Mouse (Mus musculus): Measurements from ENCODE around the gene Ngb. TPM values are rescaled to one million over a fixed set of nuclear protein-coding genes. Genes with fewer than 3 reads are reported as not detected.

Gene Ngb
- polyA plus RNA-seq, 1 experiment from 2014 or later, result not detected

DNA sequence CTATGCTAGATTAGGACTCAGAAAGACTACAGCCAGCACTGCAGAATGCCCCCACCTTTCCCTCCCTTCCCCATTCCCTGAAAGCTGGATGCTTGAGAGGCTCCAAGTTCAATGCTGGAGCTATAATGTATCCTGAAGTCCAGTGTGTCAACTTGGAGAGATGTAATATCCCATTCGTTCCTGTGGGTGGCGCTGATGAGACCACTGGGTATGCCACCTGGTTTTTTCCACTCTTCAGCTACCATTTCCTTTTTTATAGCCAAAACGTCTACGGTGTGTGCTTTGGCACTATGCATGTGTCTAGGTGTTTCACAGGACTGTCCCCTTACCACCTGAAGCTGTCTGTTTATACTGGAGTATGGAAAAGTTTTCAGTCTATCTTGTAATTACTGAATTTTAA, 14.0 kb downstream of the Ngb start:
- Histone ChIP-seq H3K9ac (ENCODE audit: low read depth, low read length) (no peak overlapping the region), H3K4me2 (no peak overlapping the region), H3K27me3 (replicated peaks; ENCODE audit: control insufficient read depth, insufficient read depth, low read length) (no peaks in the 10 kb centered on the region), H3K4me1 (replicated peaks; ENCODE audit: control insufficient read depth, insufficient read depth, low read length) (0 out of 2 replicates have a peak, but pooled peaks cover 2% of the 10 kb centered on the region), H3K4me3 (ENCODE audit: low read depth, low read length) (no peak overlapping the region), H3K27ac (ENCODE audit: low read depth, low read length) (no peak overlapping the region), H3K9me3 (ENCODE audit: control insufficient read depth, low read length) (no peaks in the 10 kb centered on the region), H3K36me3 (ENCODE audit: control insufficient read depth, insufficient read depth, low read length) (no peaks in the 10 kb centered on the region)
- no peak for DNase-seq (ENCODE audit: low spot score)
- no peak for ATAC-seq (replicated peaks; ENCODE audit: low FRiP score)
- WGBS, result 36% methylated on average over 4 of the region's 4 CpGs

GRCm38 (mm10) chr12:87087236-87087635, 15.1 kb downstream of the Ngb start:
- Histone ChIP-seq H3K36me3 (ENCODE audit: control insufficient read depth, insufficient read depth, low read length) (no peaks in the 10 kb centered on the region), H3K27me3 (replicated peaks; ENCODE audit: control insufficient read depth, insufficient read depth, low read length) (no peaks in the 10 kb centered on the region), H3K9me3 (ENCODE audit: control insufficient read depth, low read length) (no peaks in the 10 kb centered on the region), H3K4me2 (no peak overlapping the region), H3K4me1 (replicated peaks; ENCODE audit: control insufficient read depth, insufficient read depth, low read length) (0 out of 2 replicates have a peak, but pooled peaks cover 2% of the 10 kb centered on the region), H3K9ac (ENCODE audit: low read depth, low read length) (no peak overlapping the region), H3K27ac (ENCODE audit: low read depth, low read length) (no peak overlapping the region), H3K4me3 (ENCODE audit: low read depth, low read length) (no peak overlapping the region)
- WGBS, result 60% methylated on average over 7 of the region's 7 CpGs
- ATAC-seq (replicated peaks; ENCODE audit: low FRiP score) (no peak), DNase-seq (ENCODE audit: low spot score) (no peak)

DNA sequence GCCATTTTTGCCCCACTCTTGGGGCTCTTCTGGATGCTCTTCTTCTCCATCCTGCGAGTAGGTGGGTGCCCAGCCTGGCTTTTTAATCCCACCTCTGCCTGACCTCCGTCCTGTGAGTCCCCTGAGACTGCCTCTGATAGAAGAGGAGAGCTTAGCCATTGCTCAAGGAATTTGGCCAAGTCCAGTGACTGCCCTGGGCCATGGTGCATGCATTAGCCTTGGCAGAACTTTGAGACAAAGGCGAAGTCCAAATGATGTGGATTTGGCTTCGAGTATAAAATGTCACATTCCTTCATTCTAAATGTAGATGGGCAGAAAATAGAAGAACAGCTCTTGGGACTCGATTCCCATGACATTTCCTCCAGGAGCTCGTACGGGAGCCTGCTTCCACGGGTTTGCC, 19.5 kb downstream of the Ngb start:
- no peaks in the 10 kb centered on the region for H3K36me3 ChIP-seq (ENCODE audit: control insufficient read depth, insufficient read depth, low read length)
- no peak for ATAC-seq (replicated peaks; ENCODE audit: low FRiP score)
- no peak overlapping the region for H3K4me3 ChIP-seq (ENCODE audit: low read depth, low read length)
- H3K9me3 ChIP-seq (ENCODE audit: control insufficient read depth, low read length), result no peaks in the 10 kb centered on the region
- 74% methylated on average over 8 of the region's 8 CpGs for WGBS
- no peak overlapping the region for H3K9ac ChIP-seq (ENCODE audit: low read depth, low read length)
- H3K4me2 ChIP-seq, result no peak overlapping the region
- H3K4me1 ChIP-seq (replicated peaks; ENCODE audit: control insufficient read depth, insufficient read depth, low read length), result no peaks in the 10 kb centered on the region
- DNase-seq (ENCODE audit: low spot score), result no peak
- H3K27me3 ChIP-seq (replicated peaks; ENCODE audit: control insufficient read depth, insufficient read depth, low read length), result no peaks in the 10 kb centered on the region
- no peak overlapping the region for H3K27ac ChIP-seq (ENCODE audit: low read depth, low read length)

DNA sequence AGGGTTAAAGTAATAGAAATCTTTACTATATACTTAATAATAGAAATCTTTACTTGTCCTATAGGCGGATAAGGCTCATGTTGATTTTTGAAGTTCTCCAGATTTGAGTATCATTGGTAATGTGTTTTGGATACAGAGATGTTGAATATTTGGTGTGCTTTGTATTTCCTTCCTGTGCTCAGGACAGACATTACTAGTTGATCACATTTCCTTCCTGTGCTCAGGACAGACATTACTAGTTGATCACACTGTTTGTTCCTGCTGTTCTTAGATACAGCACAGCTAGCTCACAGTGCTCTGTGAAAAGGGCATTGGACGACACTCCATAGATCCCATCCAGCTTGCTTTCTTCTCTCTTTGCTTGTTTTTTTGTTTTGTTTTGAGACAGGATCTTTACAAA, 25.7 kb downstream of the Ngb start:
- no peak for DNase-seq (ENCODE audit: low spot score)
- H3K9ac ChIP-seq (ENCODE audit: low read depth, low read length), result no peak overlapping the region
- ATAC-seq (replicated peaks; ENCODE audit: low FRiP score), result no peak
- H3K36me3 ChIP-seq (ENCODE audit: control insufficient read depth, insufficient read depth, low read length), result no peaks in the 10 kb centered on the region
- H3K4me3 ChIP-seq (ENCODE audit: low read depth, low read length), result no peak overlapping the region
- 78% methylated on average over 2 of the region's 2 CpGs for WGBS
- no peak overlapping the region for H3K4me2 ChIP-seq
- H3K4me1 ChIP-seq (replicated peaks; ENCODE audit: control insufficient read depth, insufficient read depth, low read length), result no peaks in the 10 kb centered on the region
- H3K27me3 ChIP-seq (replicated peaks; ENCODE audit: control insufficient read depth, insufficient read depth, low read length), result no peaks in the 10 kb centered on the region
- H3K9me3 ChIP-seq (ENCODE audit: control insufficient read depth, low read length), result no peaks in the 10 kb centered on the region
- no peak overlapping the region for H3K27ac ChIP-seq (ENCODE audit: low read depth, low read length)

- WGBS, result 63% methylated on average over 5 of the region's 5 CpGs
- Histone ChIP-seq H3K4me2 (no peak overlapping the region), H3K9ac (ENCODE audit: low read depth, low read length) (no peak overlapping the region), H3K36me3 (ENCODE audit: control insufficient read depth, insufficient read depth, low read length) (no peaks in the 10 kb centered on the region), H3K4me3 (ENCODE audit: low read depth, low read length) (no peak overlapping the region), H3K9me3 (ENCODE audit: control insufficient read depth, low read length) (no peaks in the 10 kb centered on the region), H3K4me1 (replicated peaks; ENCODE audit: control insufficient read depth, insufficient read depth, low read length) (no peaks in the 10 kb centered on the region), H3K27me3 (replicated peaks; ENCODE audit: control insufficient read depth, insufficient read depth, low read length) (no peaks in the 10 kb centered on the region), H3K27ac (ENCODE audit: low read depth, low read length) (no peak overlapping the region)
- ATAC-seq (replicated peaks; ENCODE audit: low FRiP score), result no peak
- no peak for DNase-seq (ENCODE audit: low spot score)
Measured at GRCm38 (mm10) chr12:87070520-87070919, 31.8 kb downstream of the Ngb start.

DNA sequence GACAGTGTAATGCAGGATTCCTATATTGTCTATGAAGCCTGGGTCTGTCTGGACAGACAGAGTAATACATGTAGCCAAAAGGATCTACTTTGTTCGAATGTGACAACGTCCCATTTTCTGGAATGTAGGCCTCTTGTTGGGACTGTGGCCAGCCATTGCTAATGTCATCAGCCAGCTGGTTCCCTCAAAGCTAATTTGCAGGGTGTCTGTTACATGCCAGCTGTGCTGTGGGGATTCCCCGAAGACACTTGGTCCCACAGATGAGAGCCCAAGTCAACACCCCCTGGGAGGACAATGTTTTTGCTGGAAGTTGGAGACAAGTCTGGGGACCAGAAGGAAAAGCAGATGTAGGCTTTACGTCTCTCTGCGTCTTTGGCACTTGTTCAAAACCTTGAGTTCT, 35.9 kb downstream of the Ngb start:
- Histone ChIP-seq H3K36me3 (ENCODE audit: control insufficient read depth, insufficient read depth, low read length) (no peaks in the 10 kb centered on the region), H3K27me3 (replicated peaks; ENCODE audit: control insufficient read depth, insufficient read depth, low read length) (no peaks in the 10 kb centered on the region), H3K9me3 (ENCODE audit: control insufficient read depth, low read length) (no peaks in the 10 kb centered on the region), H3K4me1 (replicated peaks; ENCODE audit: control insufficient read depth, insufficient read depth, low read length) (no peaks in the 10 kb centered on the region), H3K4me2 (no peak overlapping the region), H3K4me3 (ENCODE audit: low read depth, low read length) (no peak overlapping the region), H3K27ac (ENCODE audit: low read depth, low read length) (no peak overlapping the region), H3K9ac (ENCODE audit: low read depth, low read length) (no peak overlapping the region)
- ATAC-seq (replicated peaks; ENCODE audit: low FRiP score), result no peak
- 83% methylated on average over 5 of the region's 5 CpGs for WGBS
- DNase-seq (ENCODE audit: low spot score), result no peak

DNA sequence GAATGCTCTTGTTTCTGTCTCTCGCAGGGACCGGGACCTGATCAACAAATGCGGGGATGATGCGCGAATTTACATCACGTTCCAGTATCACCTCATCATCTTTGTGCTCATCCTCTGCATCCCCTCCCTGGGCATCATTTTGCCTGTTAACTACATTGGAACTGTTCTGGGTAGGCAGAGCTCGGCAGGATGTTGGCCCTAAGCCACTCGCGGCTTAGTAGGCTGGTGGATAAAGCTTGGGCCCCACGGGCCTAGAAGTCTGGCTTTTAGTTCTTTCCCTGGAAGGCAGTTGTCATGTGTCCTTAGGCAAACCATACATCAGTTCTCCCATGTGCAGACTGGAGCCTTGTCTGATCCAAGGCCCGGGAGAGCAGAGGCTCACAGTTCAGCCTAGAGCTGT, 36.9 kb downstream of the Ngb start:
- no peak overlapping the region for H3K4me2 ChIP-seq
- no peak overlapping the region for H3K27ac ChIP-seq (ENCODE audit: low read depth, low read length)
- no peaks in the 10 kb centered on the region for H3K4me1 ChIP-seq (replicated peaks; ENCODE audit: control insufficient read depth, insufficient read depth, low read length)
- H3K27me3 ChIP-seq (replicated peaks; ENCODE audit: control insufficient read depth, insufficient read depth, low read length), result no peaks in the 10 kb centered on the region
- H3K36me3 ChIP-seq (ENCODE audit: control insufficient read depth, insufficient read depth, low read length), result no peaks in the 10 kb centered on the region
- DNase-seq (ENCODE audit: low spot score) (no peak), ATAC-seq (replicated peaks; ENCODE audit: low FRiP score) (no peak)
- no peak overlapping the region for H3K4me3 ChIP-seq (ENCODE audit: low read depth, low read length)
- WGBS, result 84% methylated on average over 11 of the region's 11 CpGs
- no peaks in the 10 kb centered on the region for H3K9me3 ChIP-seq (ENCODE audit: control insufficient read depth, low read length)
- H3K9ac ChIP-seq (ENCODE audit: low read depth, low read length), result no peak overlapping the region

DNA sequence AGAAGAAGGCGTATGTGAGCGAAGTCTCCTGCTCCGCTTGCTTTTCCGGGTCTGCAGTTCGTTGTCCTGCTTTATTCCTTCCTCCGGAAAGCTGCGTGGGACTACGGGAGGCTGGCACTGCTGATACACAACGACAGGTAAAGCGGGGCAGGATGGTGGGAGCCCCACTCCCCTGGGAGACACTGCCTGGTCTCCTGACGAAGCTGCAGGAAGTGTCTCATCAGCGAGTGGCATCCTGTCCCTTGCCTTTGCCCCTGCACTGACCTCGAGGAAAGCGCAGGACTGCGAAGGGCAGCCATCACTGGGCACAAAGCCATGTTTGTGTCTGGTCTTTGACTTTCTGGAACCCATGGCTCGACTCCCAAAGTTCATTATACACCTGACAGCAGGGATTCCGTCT, 45.3 kb downstream of the Ngb start:
- WGBS, result 64% methylated on average over 17 of the region's 17 CpGs
- no peaks in the 10 kb centered on the region for H3K9me3 ChIP-seq (ENCODE audit: control insufficient read depth, low read length)
- no peaks in the 10 kb centered on the region for H3K36me3 ChIP-seq (ENCODE audit: control insufficient read depth, insufficient read depth, low read length)
- peaks cover 13% of the 10 kb centered on the region; the same call in 1 of the 2 replicates for H3K27me3 ChIP-seq (replicated peaks; ENCODE audit: control insufficient read depth, insufficient read depth, low read length)
- ATAC-seq (replicated peaks; ENCODE audit: low FRiP score) (no peak), DNase-seq (ENCODE audit: low spot score) (no peak)
- no peak overlapping the region for H3K9ac ChIP-seq (ENCODE audit: low read depth, low read length)
- H3K4me2 ChIP-seq, result no peak overlapping the region
- H3K4me3 ChIP-seq (ENCODE audit: low read depth, low read length), result no peak overlapping the region
- no peak overlapping the region for H3K27ac ChIP-seq (ENCODE audit: low read depth, low read length)
- H3K4me1 ChIP-seq (replicated peaks; ENCODE audit: control insufficient read depth, insufficient read depth, low read length), result no peaks in the 10 kb centered on the region

DNA sequence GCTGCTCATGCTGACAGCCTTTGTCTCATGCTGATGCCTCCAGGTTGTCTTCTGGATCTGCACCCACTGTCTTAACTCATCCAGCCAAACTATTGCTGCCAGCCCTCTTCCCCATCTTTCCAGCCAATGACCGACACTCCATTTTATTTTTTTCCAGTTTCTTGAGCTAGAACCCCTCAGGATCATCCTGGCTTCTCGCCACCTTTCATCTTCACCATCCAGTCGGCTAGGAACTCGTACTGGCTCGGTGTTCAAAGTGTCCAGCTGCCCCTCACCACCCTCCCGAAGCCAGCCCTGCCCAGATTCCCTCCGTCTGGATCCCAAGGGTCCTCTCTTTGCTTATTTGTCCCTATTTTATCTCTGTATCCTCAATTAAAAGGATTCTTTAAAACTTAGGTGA, 47.5 kb downstream of the Ngb start:
- no peak for ATAC-seq (replicated peaks; ENCODE audit: low FRiP score)
- Histone ChIP-seq H3K4me1 (replicated peaks; ENCODE audit: control insufficient read depth, insufficient read depth, low read length) (no peaks in the 10 kb centered on the region), H3K9ac (ENCODE audit: low read depth, low read length) (no peak overlapping the region), H3K36me3 (ENCODE audit: control insufficient read depth, insufficient read depth, low read length) (no peaks in the 10 kb centered on the region), H3K4me3 (ENCODE audit: low read depth, low read length) (no peak overlapping the region), H3K9me3 (ENCODE audit: control insufficient read depth, low read length) (no peaks in the 10 kb centered on the region), H3K4me2 (no peak overlapping the region), H3K27ac (ENCODE audit: low read depth, low read length) (no peak overlapping the region), H3K27me3 (replicated peaks; ENCODE audit: control insufficient read depth, insufficient read depth, low read length) (peaks cover 13% of the 10 kb centered on the region; the same call in 1 of the 2 replicates)
- no peak for DNase-seq (ENCODE audit: low spot score)
- WGBS, result 73% methylated on average over 7 of the region's 7 CpGs
